In genomic region chr8:91312342-91312741, GRCm38 (mm10) we compare ENCODE assay signal across 8 mouse cellular contexts. TPM values are rescaled to one million over a fixed set of nuclear protein-coding genes. Genes with fewer than 3 reads are reported as not detected.
A peak's percentile ranks its signal among the peaks of the same experiment; 100 is the strongest.
DNase-seq lines count a peak whose midpoint lies in the region; ATAC-seq and TF ChIP-seq lines count a peak whose summit lies in the region.

No protein-coding gene starts in this region.

- H3K4me3 ChIP-seq in layer of hippocampus, adult 2 months: peak overlapping the region; percentile 79
- H3K4me3 ChIP-seq in embryonic facial prominence, embryonic 14.5 days (ENCODE audit: low read depth, low read length): peak overlapping the region; percentile 57
- H3K4me3 ChIP-seq in limb, embryonic 11.5 days (ENCODE audit: low read depth, low read length): peak overlapping the region; percentile 56
- H3K4me3 ChIP-seq in neural tube, embryonic 12.5 days: peak overlapping the region; percentile 70

- no peaks in the 10 kb centered on the region for H3K27me3 ChIP-seq in embryonic facial prominence, embryonic 14.5 days (replicated peaks; ENCODE audit: control insufficient read depth, insufficient read depth, low read length)
- no peaks in the 10 kb centered on the region for H3K27me3 ChIP-seq in limb, embryonic 11.5 days (ENCODE audit: control insufficient read depth, insufficient read depth, low read length)
- H3K27me3 ChIP-seq in neural tube, embryonic 12.5 days (replicated peaks): no peaks in the 10 kb centered on the region

- H3K9ac ChIP-seq in embryonic facial prominence, embryonic 14.5 days (ENCODE audit: low read depth, low read length): peak overlapping the region; percentile 73
- peak overlapping the region; percentile 59 for H3K9ac ChIP-seq in limb, embryonic 11.5 days (ENCODE audit: low read length)
- H3K9ac ChIP-seq in neural tube, embryonic 12.5 days: peak overlapping the region; percentile 54; the same call in 1 of the 2 replicates

- H3K4me1 ChIP-seq in embryonic facial prominence, embryonic 14.5 days (ENCODE audit: control insufficient read depth, insufficient read depth, low read length): peaks cover 14% of the 10 kb centered on the region
- peaks cover 7% of the 10 kb centered on the region; the same call in 1 of the 2 replicates for H3K4me1 ChIP-seq in limb, embryonic 11.5 days (ENCODE audit: control insufficient read depth, insufficient read depth, low read length)
- peaks cover 21% of the 10 kb centered on the region for H3K4me1 ChIP-seq in neural tube, embryonic 12.5 days

- peaks cover 6% of the 10 kb centered on the region for H3K36me3 ChIP-seq in embryonic facial prominence, embryonic 14.5 days (ENCODE audit: control insufficient read depth, insufficient read depth, low read length)
- no peaks in the 10 kb centered on the region for H3K36me3 ChIP-seq in limb, embryonic 11.5 days (ENCODE audit: control insufficient read depth, insufficient read depth, low read length)
- 0 out of 2 replicates have a peak, but pooled peaks cover 3% of the 10 kb centered on the region for H3K36me3 ChIP-seq in neural tube, embryonic 12.5 days

- 81% methylated on average over 2 of the region's 2 CpGs for WGBS in embryonic facial prominence, embryonic 14.5 days
- 88% methylated on average over 2 of the region's 2 CpGs for WGBS in limb, embryonic 11.5 days
- 85% methylated on average over 2 of the region's 2 CpGs for WGBS in neural tube, embryonic 12.5 days

- peak overlapping the region; percentile 77 for H3K4me2 ChIP-seq in embryonic facial prominence, embryonic 14.5 days (ENCODE audit: low read depth, low read length)
- peak overlapping the region; percentile 66 for H3K4me2 ChIP-seq in limb, embryonic 11.5 days (ENCODE audit: low read depth, severe bottlenecking)
- peak overlapping the region; percentile 87 for H3K4me2 ChIP-seq in neural tube, embryonic 12.5 days (replicated peaks)

- DNase-seq in layer of hippocampus, adult 2 months (ENCODE audit: low spot score in 2 of 2): no peak
- DNase-seq in layer of hippocampus, postnatal 25 days (ENCODE audit: extremely low spot score in 1 of 2, low spot score in 1 of 2): no peak
- DNase-seq in embryonic facial prominence, embryonic 14.5 days (ENCODE audit: low spot score): no peak
- DNase-seq in limb, embryonic 11.5 days (ENCODE audit: low spot score): no peak
- no peak for DNase-seq in spleen, postnatal 10 days (ENCODE audit: low spot score in 2 of 2)
- DNase-seq in urinary bladder, postnatal 14 days (ENCODE audit: low spot score): no peak

- H3K9me3 ChIP-seq in embryonic facial prominence, embryonic 14.5 days (ENCODE audit: control insufficient read depth, low read length): no peaks in the 10 kb centered on the region
- H3K9me3 ChIP-seq in limb, embryonic 11.5 days (ENCODE audit: control insufficient read depth, low read length): no peaks in the 10 kb centered on the region
- no peaks in the 10 kb centered on the region for H3K9me3 ChIP-seq in neural tube, embryonic 12.5 days

- no peak for ATAC-seq in embryonic facial prominence, embryonic 14.5 days (ENCODE audit: low read depth)
- no peak for ATAC-seq in limb, embryonic 11.5 days (ENCODE audit: insufficient number of reproducible peaks, low FRiP score, low TSS enrichment, low read depth)
- ATAC-seq in neural tube, embryonic 12.5 days (ENCODE audit: low FRiP score, low read depth): no peak
- no peak for ATAC-seq in frontal cortex, adult (ENCODE audit: low TSS enrichment)

- H3K27ac ChIP-seq in layer of hippocampus, adult 2 months: peak overlapping the region; percentile 86; the same call in 1 of the 2 replicates
- no peak overlapping the region for H3K27ac ChIP-seq in embryonic facial prominence, embryonic 14.5 days (replicated peaks; ENCODE audit: low read depth, low read length)
- H3K27ac ChIP-seq in limb, embryonic 11.5 days (replicated peaks; ENCODE audit: low read depth, low read length): no peak overlapping the region
- H3K27ac ChIP-seq in neural tube, embryonic 12.5 days: no peak overlapping the region

- TF ChIP-seq CTCF in layer of hippocampus, adult 2 months (conservative IDR thresholded peaks at IDR 0.05): no peak

RNA-seq across cellular contexts. Expression of gene Rpgrip1l, which starts 0.7 kb away (rescaled TPM):
- 10 to 100 TPM; 21.6 to 25.4 TPM for total RNA-seq in layer of hippocampus, adult 2 months (2021)
- total RNA-seq in layer of hippocampus, postnatal 25 days (2021): 10 to 100 TPM; 21.7 to 21.8 TPM
- polyA plus RNA-seq in embryonic facial prominence, embryonic 14.5 days (2014; fragmentation: Nextera tagmentation; extraction: Ambion mirVana): 8.6 and 13.8 TPM in 2 replicates
- 15.4 and 16.2 TPM in 2 replicates for polyA plus RNA-seq in limb, embryonic 11.5 days (2014; fragmentation: Nextera tagmentation; extraction: Ambion mirVana)
- polyA plus RNA-seq in neural tube, embryonic 12.5 days (2016; fragmentation: Nextera tagmentation; extraction: Ambion mirVana): 14.1 and 16.2 TPM in 2 replicates

RNA-seq across cellular contexts. Expression of gene Fto, which starts 1.0 kb away (rescaled TPM):
- 100 to 1,000 TPM; 146 to 151 TPM for total RNA-seq in layer of hippocampus, adult 2 months (2021)
- 100 to 1,000 TPM; 138 TPM for total RNA-seq in layer of hippocampus, postnatal 25 days (2021)
- 107 and 108 TPM in 2 replicates for polyA plus RNA-seq in embryonic facial prominence, embryonic 14.5 days (2014; fragmentation: Nextera tagmentation; extraction: Ambion mirVana)
- polyA plus RNA-seq in limb, embryonic 11.5 days (2014; fragmentation: Nextera tagmentation; extraction: Ambion mirVana): 97.3 and 100 TPM in 2 replicates
- polyA plus RNA-seq in neural tube, embryonic 12.5 days (2016; fragmentation: Nextera tagmentation; extraction: Ambion mirVana): 102 and 109 TPM in 2 replicates
